Comparison of ENCODE assay signal across 18 mouse cellular contexts in genomic region chr6:143328202-143328601, GRCm38 (mm10).
A peak's percentile ranks its signal among the peaks of the same experiment; 100 is the strongest.
DNase-seq lines count a peak whose midpoint lies in the region; TF ChIP-seq lines count a peak whose summit lies in the region.
"Had no signal": no experiment of that assay in that cellular context is flagged by ENCODE, and none has a peak within 500 bp of the region (broad histone marks: within the 10 kb centered on the region; RNA-seq: fewer than 3 reads in every experiment).

No protein-coding gene starts in this region.

- peaks cover 0 to 10% of the 10 kb centered on the region in 2 experiments; a peak in 2 of 4 replicates for H3K4me1 ChIP-seq in CH12.LX (ENCODE audit: control insufficient read depth in 1 of 2, insufficient read depth in 2 of 2)
- H3K4me1 ChIP-seq in cortical plate, adult 2 months (ENCODE audit: control insufficient read depth, insufficient read depth, low read length) = no peaks in the 10 kb centered on the region
- H3K4me1 ChIP-seq in lung, adult 2 months (ENCODE audit: control insufficient read depth, insufficient read depth, low read length) = peaks cover 3% of the 10 kb centered on the region; the same call in 1 of the 2 replicates
- H3K4me1 ChIP-seq: liver, embryonic 12.5 days; lung, embryonic 15.5 days; stomach, embryonic 15.5 days had no signal

- TF ChIP-seq RAD21 in CH12.LX (IDR thresholded peaks at IDR 0.05; ENCODE audit: low read depth, low read length) = no peak

- no peak overlapping the region for H3K27ac ChIP-seq in CH12.LX (ENCODE audit: insufficient read depth, low read depth)
- no peak overlapping the region for H3K27ac ChIP-seq in cortical plate, adult 2 months (ENCODE audit: insufficient read depth, low read length)
- H3K27ac ChIP-seq: forebrain, embryonic 13.5 days; hindbrain, embryonic 15.5 days; limb, embryonic 10.5 days; liver, embryonic 12.5 days; lung, embryonic 15.5 days; stomach, embryonic 15.5 days had no signal

- 0 out of 2 replicates have a peak overlapping the region, but pooled peaks have one; percentile 79 for H3K4me2 ChIP-seq in CH12.LX (ENCODE audit: insufficient read depth, low read depth, poor library complexity, severe bottlenecking)
- H3K4me2 ChIP-seq: forebrain, embryonic 13.5 days; hindbrain, embryonic 15.5 days had no signal

- no peaks in the 10 kb centered on the region for H3K27me3 ChIP-seq in CH12.LX (replicated peaks)
- H3K27me3 ChIP-seq: forebrain, embryonic 13.5 days; hindbrain, embryonic 15.5 days; liver, embryonic 12.5 days; lung, embryonic 15.5 days; stomach, embryonic 15.5 days had no signal

- TF ChIP-seq EP300 in CH12.LX (IDR thresholded peaks at IDR 0.05; ENCODE audit: low read length) = no peak

- 0 out of 4 replicates have a peak, but pooled peaks of 1 of the 2 experiments have one; percentile 4 for TF ChIP-seq CTCF in CH12.LX (conservative IDR thresholded peaks at IDR 0.05 in 1 of 2, IDR thresholded peaks at IDR 0.05 in 1 of 2; ENCODE audit: low read depth in 2 of 2, low read length in 2 of 2)
- no peak for TF ChIP-seq CTCF in cortical plate, adult 2 months (IDR thresholded peaks at IDR 0.05; ENCODE audit: extremely low read depth, insufficient read depth, low read length)
- no peak for TF ChIP-seq CTCF in lung, adult 2 months (IDR thresholded peaks at IDR 0.05; ENCODE audit: insufficient read depth, low read length)

- no peak overlapping the region for H3K4me3 ChIP-seq in CH12.LX (replicated peaks in 1 of 3; ENCODE audit: low read depth in 2 of 3, low read length in 2 of 3, poor library complexity in 1 of 3)
- no peak overlapping the region for H3K4me3 ChIP-seq in cortical plate, adult 2 months (ENCODE audit: insufficient read depth, low read length)
- no peak overlapping the region for H3K4me3 ChIP-seq in lung, adult 2 months (replicated peaks; ENCODE audit: extremely low read depth, low read depth, low read length)
- H3K4me3 ChIP-seq: forebrain, embryonic 13.5 days; hindbrain, embryonic 15.5 days; limb, embryonic 10.5 days; liver, embryonic 12.5 days; lung, embryonic 15.5 days; stomach, embryonic 15.5 days had no signal

- H3K79me2 ChIP-seq in CH12.LX (replicated peaks; ENCODE audit: control insufficient read depth, extremely low read depth, insufficient read depth, poor library complexity, severe bottlenecking) = no peaks in the 10 kb centered on the region

- TF ChIP-seq POLR2A in CH12.LX (IDR thresholded peaks at IDR 0.05; ENCODE audit: low read depth, low read length) = no peak
- 0 out of 2 replicates have a peak, but pooled peaks have one; percentile 10 for TF ChIP-seq POLR2A in cortical plate, adult 2 months (IDR thresholded peaks at IDR 0.05; ENCODE audit: extremely low read depth, insufficient read depth, low read length)
- no peak for TF ChIP-seq POLR2A in lung, adult 2 months (IDR thresholded peaks at IDR 0.05; ENCODE audit: borderline replicate concordance, extremely low read depth, low read depth, low read length)

- no peaks in the 10 kb centered on the region for H3K9me3 ChIP-seq in CH12.LX (replicated peaks; ENCODE audit: low read length)
- H3K9me3 ChIP-seq: forebrain, embryonic 13.5 days; hindbrain, embryonic 15.5 days; limb, embryonic 10.5 days; lung, embryonic 15.5 days; stomach, embryonic 15.5 days had no signal

- dilution Hi-C loops in CH12.LX (cut with MboI; ENCODE audit: extremely low pct_ligation_motif_present, extremely low pct_unique_long_range_greater_than_20kb, low sequenced_read_pairs) = no loop called here

- in situ Hi-C loops in CH12.LX (cut with MboI; ENCODE audit: low pct_ligation_motif_present, low pct_unique_long_range_greater_than_20kb, low sequenced_read_pairs) = no loop called here

- peak; percentile 49 to 58 for DNase-seq in frontal cortex, postnatal 36 days (ENCODE audit: low spot score in 2 of 2)
- no peak for DNase-seq in frontal cortex, postnatal 10 days (ENCODE audit: low spot score in 2 of 2)
- peak; percentile 18 for DNase-seq in layer of hippocampus, adult 9-11 months
- no peak for DNase-seq in layer of hippocampus, postnatal 14 days (ENCODE audit: low spot score in 2 of 2)
- no peak for DNase-seq in CH12.LX (ENCODE audit: extremely low read depth)
- DNase-seq in lung, adult 2 months = no peak
- no peak for DNase-seq in gastrocnemius, adult 18-20 months (ENCODE audit: low spot score)
- DNase-seq: adrenal gland, postnatal 36 days; cerebellum, postnatal 10 days; gastrocnemius, postnatal 25 days; heart, postnatal 36 days had no signal

- no peak overlapping the region for H3K9ac ChIP-seq in CH12.LX (ENCODE audit: insufficient read depth, low read depth)
- H3K9ac ChIP-seq: forebrain, embryonic 13.5 days; hindbrain, embryonic 15.5 days; liver, embryonic 12.5 days; lung, embryonic 15.5 days; stomach, embryonic 15.5 days had no signal

- 84% methylated on average over 9 of the region's 9 CpGs for WGBS in lung, adult 2 months

- H3K36me3 ChIP-seq in CH12.LX (replicated peaks in 1 of 2; ENCODE audit: control insufficient read depth in 1 of 2, insufficient read depth in 1 of 2, low read length in 1 of 2) = no peaks in the 10 kb centered on the region
- H3K36me3 ChIP-seq: hindbrain, embryonic 15.5 days; limb, embryonic 10.5 days; liver, embryonic 12.5 days; lung, embryonic 15.5 days; stomach, embryonic 15.5 days had no signal

TF ChIP-seq in CH12.LX, 34 proteins besides CTCF, POLR2A, EP300 and RAD21:
- TF ChIP-seq ZNF384 (IDR thresholded peaks at IDR 0.05; ENCODE audit: low read depth, low read length) (no peak), POLR2AphosphoS2 (IDR thresholded peaks at IDR 0.05; ENCODE audit: low read depth, low read length) (no peak), MAFK (IDR thresholded peaks at IDR 0.05; ENCODE audit: insufficient replicate concordance, low read length) (no peak), BHLHE40 (IDR thresholded peaks at IDR 0.05; ENCODE audit: low read depth, low read length) (no peak), ELF1 (IDR thresholded peaks at IDR 0.05; ENCODE audit: low read depth, low read length) (no peak), RCOR1 (conservative IDR thresholded peaks at IDR 0.05; ENCODE audit: low read depth, low read length) (no peak), JUN (IDR thresholded peaks at IDR 0.05; ENCODE audit: insufficient read depth, low read depth, low read length) (no peak), MAX (IDR thresholded peaks at IDR 0.05; ENCODE audit: low read length) (no peak)

Comparison
In these comparisons a context has a peak if more than half of its experiments do, and no peak if none do; other contexts are left out.
1. DNase-seq: peak in frontal cortex, postnatal 36 days (2 of 2) and layer of hippocampus, adult 9-11 months (single experiment); none in frontal cortex, postnatal 10 days (0 of 2), layer of hippocampus, postnatal 14 days (0 of 2), CH12.LX (single experiment), lung, adult 2 months (single experiment) and gastrocnemius, adult 18-20 months (single experiment).